Mouse (Mus musculus): ENCODE data around the gene Vgll4. TPM values are rescaled to one million over a fixed set of nuclear protein-coding genes. Genes with fewer than 3 reads are reported as not detected.

Vgll4 gene
- polyA plus RNA-seq, 1 experiment from 2014 or later = 84.9 TPM

DNA sequence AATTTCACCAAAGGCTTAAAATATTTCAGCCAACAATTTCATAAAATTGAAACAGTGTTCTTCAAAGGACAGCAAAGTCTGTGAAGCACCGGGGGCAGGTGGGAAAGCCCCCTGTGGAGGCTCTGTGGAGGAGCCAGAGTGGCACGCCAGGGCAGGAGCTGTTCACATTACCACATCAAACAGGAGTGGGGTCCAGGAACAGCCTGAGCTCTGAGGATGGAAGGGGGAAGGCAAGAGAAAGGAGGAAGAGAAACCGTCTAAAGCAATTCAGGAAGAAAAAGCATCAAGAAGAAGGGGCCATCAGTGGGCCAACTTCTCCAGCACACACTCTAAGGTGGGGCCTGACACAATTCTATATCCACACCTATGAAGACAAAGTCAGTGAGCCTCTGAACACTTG lies 36.3 kb upstream of the Vgll4 start:
- ATAC-seq (ENCODE audit: insufficient number of reproducible peaks, insufficient read depth, low FRiP score, low read depth) = no peak
- Histone ChIP-seq H3K36me3 (ENCODE audit: control insufficient read depth, insufficient read depth, low read length) (peaks cover 6% of the 10 kb centered on the region; the same call in 1 of the 2 replicates), H3K4me3 (ENCODE audit: low read depth, low read length) (no peak overlapping the region), H3K9ac (replicated peaks; ENCODE audit: low read depth, low read length) (no peak overlapping the region), H3K27me3 (ENCODE audit: control insufficient read depth, insufficient read depth, low read length) (no peaks in the 10 kb centered on the region), H3K4me2 (replicated peaks; ENCODE audit: low read depth, low read length) (no peak overlapping the region), H3K4me1 (ENCODE audit: control insufficient read depth, insufficient read depth, low read length) (0 out of 2 replicates have a peak, but pooled peaks cover 3% of the 10 kb centered on the region), H3K27ac (ENCODE audit: low read length) (no peak overlapping the region), H3K9me3 (ENCODE audit: control insufficient read depth, low read depth, low read length) (no peaks in the 10 kb centered on the region)
- WGBS = 86% methylated on average over 3 of the region's 3 CpGs

DNA sequence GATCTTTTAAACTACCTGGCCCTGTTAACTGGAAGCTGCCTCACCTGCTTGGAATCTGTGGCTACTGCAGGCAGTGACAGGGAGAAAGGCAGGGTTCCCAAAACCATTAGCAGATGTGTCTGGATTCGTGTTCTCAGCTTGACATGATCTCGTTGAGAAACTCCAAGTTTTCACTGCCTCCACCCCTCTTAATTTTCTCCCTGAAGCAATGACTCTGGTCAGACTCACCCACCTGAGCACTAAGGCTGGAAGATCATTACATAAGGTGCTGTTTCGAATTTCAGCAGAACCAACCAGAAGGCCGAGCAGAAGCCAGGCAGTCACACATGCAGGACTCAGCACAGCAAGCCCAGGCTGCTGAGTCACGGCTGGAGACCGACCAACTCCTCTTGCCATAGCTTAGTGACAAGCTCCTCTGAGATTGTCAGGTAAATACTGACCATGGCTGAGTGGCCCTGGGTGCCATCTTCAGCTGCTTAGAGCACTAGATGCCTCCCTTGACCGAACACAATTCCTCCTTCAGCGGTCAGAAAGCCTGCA lies 35.6 kb upstream of the Vgll4 start:
- WGBS = 89% methylated on average over 8 of the region's 8 CpGs
- Histone ChIP-seq H3K4me2 (replicated peaks; ENCODE audit: low read depth, low read length) (no peak overlapping the region), H3K36me3 (ENCODE audit: control insufficient read depth, insufficient read depth, low read length) (peaks cover 6% of the 10 kb centered on the region; the same call in 1 of the 2 replicates), H3K27ac (ENCODE audit: low read length) (no peak overlapping the region), H3K27me3 (ENCODE audit: control insufficient read depth, insufficient read depth, low read length) (no peaks in the 10 kb centered on the region), H3K9ac (replicated peaks; ENCODE audit: low read depth, low read length) (no peak overlapping the region), H3K9me3 (ENCODE audit: control insufficient read depth, low read depth, low read length) (no peaks in the 10 kb centered on the region), H3K4me1 (ENCODE audit: control insufficient read depth, insufficient read depth, low read length) (0 out of 2 replicates have a peak, but pooled peaks cover 3% of the 10 kb centered on the region), H3K4me3 (ENCODE audit: low read depth, low read length) (no peak overlapping the region)
- ATAC-seq (ENCODE audit: insufficient number of reproducible peaks, insufficient read depth, low FRiP score, low read depth) = no peak

DNA sequence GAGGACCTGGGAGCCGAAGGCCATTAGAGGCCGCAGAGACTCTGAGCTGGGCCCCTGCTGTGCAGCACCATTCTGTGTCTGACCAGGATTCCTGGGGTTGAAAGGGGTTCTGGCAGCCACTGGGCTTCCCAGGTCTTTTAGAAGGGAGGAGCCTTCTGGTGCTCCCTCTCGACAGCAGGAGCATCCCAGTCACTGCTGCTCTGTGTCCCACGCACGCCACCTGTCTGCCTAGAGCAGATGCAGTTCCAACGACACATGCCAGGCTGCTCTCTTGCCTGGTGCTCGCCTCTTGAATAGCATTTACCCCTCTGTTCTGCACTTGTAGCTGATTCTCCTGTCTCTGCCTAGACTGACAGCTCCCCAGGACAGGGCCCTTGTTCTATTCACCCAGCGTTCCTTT lies 34.8 kb upstream of the Vgll4 start:
- H3K4me2 ChIP-seq (replicated peaks; ENCODE audit: low read depth, low read length) = no peak overlapping the region
- 86% methylated on average over 8 of the region's 8 CpGs for WGBS

GRCm38 (mm10) chr6:114998374-114999031 lies 28.7 kb upstream of the Vgll4 start:
- H3K4me2 ChIP-seq (replicated peaks; ENCODE audit: low read depth, low read length) = no peak overlapping the region
- H3K27me3 ChIP-seq (ENCODE audit: control insufficient read depth, insufficient read depth, low read length) = no peaks in the 10 kb centered on the region
- H3K36me3 ChIP-seq (ENCODE audit: control insufficient read depth, insufficient read depth, low read length) = 0 out of 2 replicates have a peak, but pooled peaks cover 3% of the 10 kb centered on the region
- H3K4me1 ChIP-seq (ENCODE audit: control insufficient read depth, insufficient read depth, low read length) = no peaks in the 10 kb centered on the region
- H3K9ac ChIP-seq (replicated peaks; ENCODE audit: low read depth, low read length) = no peak overlapping the region
- 68% methylated on average over 16 of the region's 16 CpGs for WGBS
- H3K4me3 ChIP-seq (ENCODE audit: low read depth, low read length) = no peak overlapping the region
- no peaks in the 10 kb centered on the region for H3K9me3 ChIP-seq (ENCODE audit: control insufficient read depth, low read depth, low read length)
- no peak overlapping the region for H3K27ac ChIP-seq (ENCODE audit: low read length)
- peak; percentile 65; the same call in 1 of the 2 replicates for ATAC-seq (ENCODE audit: insufficient number of reproducible peaks, insufficient read depth, low FRiP score, low read depth)

More for the DNA sequence above, 34.8 kb upstream of the Vgll4 start:
- Histone ChIP-seq H3K36me3 (ENCODE audit: control insufficient read depth, insufficient read depth, low read length) (peaks cover 6% of the 10 kb centered on the region; the same call in 1 of the 2 replicates), H3K4me3 (ENCODE audit: low read depth, low read length) (no peak overlapping the region), H3K9me3 (ENCODE audit: control insufficient read depth, low read depth, low read length) (no peaks in the 10 kb centered on the region), H3K27me3 (ENCODE audit: control insufficient read depth, insufficient read depth, low read length) (no peaks in the 10 kb centered on the region), H3K4me1 (ENCODE audit: control insufficient read depth, insufficient read depth, low read length) (0 out of 2 replicates have a peak, but pooled peaks cover 3% of the 10 kb centered on the region), H3K9ac (replicated peaks; ENCODE audit: low read depth, low read length) (no peak overlapping the region), H3K27ac (ENCODE audit: low read length) (no peak overlapping the region)
- no peak for ATAC-seq (ENCODE audit: insufficient number of reproducible peaks, insufficient read depth, low FRiP score, low read depth)

- H3K27ac ChIP-seq (ENCODE audit: low read length) = no peak overlapping the region
- no peak overlapping the region for H3K9ac ChIP-seq (replicated peaks; ENCODE audit: low read depth, low read length)
Measured at GRCm38 (mm10) chr6:114997471-114997870, 27.7 kb upstream of the Vgll4 start.

GRCm38 (mm10) chr6:114996910-114997309 lies 27.1 kb upstream of the Vgll4 start:
- H3K4me3 ChIP-seq (ENCODE audit: low read depth, low read length) = no peak overlapping the region
- H3K27me3 ChIP-seq (ENCODE audit: control insufficient read depth, insufficient read depth, low read length) = no peaks in the 10 kb centered on the region
- H3K4me1 ChIP-seq (ENCODE audit: control insufficient read depth, insufficient read depth, low read length) = no peaks in the 10 kb centered on the region
- no peaks in the 10 kb centered on the region for H3K36me3 ChIP-seq (ENCODE audit: control insufficient read depth, insufficient read depth, low read length)
- no peak overlapping the region for H3K4me2 ChIP-seq (replicated peaks; ENCODE audit: low read depth, low read length)
- ATAC-seq (ENCODE audit: insufficient number of reproducible peaks, insufficient read depth, low FRiP score, low read depth) = no peak
- 79% methylated on average over 5 of the region's 5 CpGs for WGBS
- no peaks in the 10 kb centered on the region for H3K9me3 ChIP-seq (ENCODE audit: control insufficient read depth, low read depth, low read length)
- no peak overlapping the region for H3K27ac ChIP-seq (ENCODE audit: low read length)
- no peak overlapping the region for H3K9ac ChIP-seq (replicated peaks; ENCODE audit: low read depth, low read length)

More at GRCm38 (mm10) chr6:114997471-114997870, 27.7 kb upstream of the Vgll4 start:
- H3K9me3 ChIP-seq (ENCODE audit: control insufficient read depth, low read depth, low read length) = no peaks in the 10 kb centered on the region
- no peaks in the 10 kb centered on the region for H3K4me1 ChIP-seq (ENCODE audit: control insufficient read depth, insufficient read depth, low read length)
- H3K4me3 ChIP-seq (ENCODE audit: low read depth, low read length) = no peak overlapping the region
- no peak overlapping the region for H3K4me2 ChIP-seq (replicated peaks; ENCODE audit: low read depth, low read length)
- 62% methylated on average over 5 of the region's 5 CpGs for WGBS
- H3K36me3 ChIP-seq (ENCODE audit: control insufficient read depth, insufficient read depth, low read length) = 0 out of 2 replicates have a peak, but pooled peaks cover 3% of the 10 kb centered on the region
- no peaks in the 10 kb centered on the region for H3K27me3 ChIP-seq (ENCODE audit: control insufficient read depth, insufficient read depth, low read length)
- no peak for ATAC-seq (ENCODE audit: insufficient number of reproducible peaks, insufficient read depth, low FRiP score, low read depth)

DNA sequence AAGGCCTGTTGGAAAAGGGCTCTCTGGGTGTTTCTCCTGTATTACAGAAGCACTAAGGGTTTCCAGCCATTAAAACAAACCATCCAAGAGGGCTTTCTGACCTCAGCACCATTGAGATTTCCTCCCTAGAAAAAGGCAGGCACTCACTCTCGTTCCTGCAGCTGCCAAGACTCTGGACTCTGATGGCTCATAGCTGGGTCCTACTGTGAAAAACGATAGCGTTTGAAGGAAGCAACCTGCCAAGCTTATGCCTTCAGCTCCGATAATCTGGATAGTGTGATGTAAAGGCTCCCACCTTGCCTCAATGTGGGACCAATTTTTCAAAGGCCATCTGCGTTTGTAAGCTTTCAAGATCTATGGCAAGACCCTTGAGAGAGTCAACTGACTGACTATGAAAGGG lies 24.3 kb upstream of the Vgll4 start:
- no peaks in the 10 kb centered on the region for H3K36me3 ChIP-seq (ENCODE audit: control insufficient read depth, insufficient read depth, low read length)
- no peaks in the 10 kb centered on the region for H3K9me3 ChIP-seq (ENCODE audit: control insufficient read depth, low read depth, low read length)
- WGBS = 78% methylated on average over 5 of the region's 5 CpGs
- H3K4me2 ChIP-seq (replicated peaks; ENCODE audit: low read depth, low read length) = no peak overlapping the region
- ATAC-seq (ENCODE audit: insufficient number of reproducible peaks, insufficient read depth, low FRiP score, low read depth) = no peak
- no peaks in the 10 kb centered on the region for H3K27me3 ChIP-seq (ENCODE audit: control insufficient read depth, insufficient read depth, low read length)
- no peak overlapping the region for H3K27ac ChIP-seq (ENCODE audit: low read length)
- H3K9ac ChIP-seq (replicated peaks; ENCODE audit: low read depth, low read length) = no peak overlapping the region
- no peaks in the 10 kb centered on the region for H3K4me1 ChIP-seq (ENCODE audit: control insufficient read depth, insufficient read depth, low read length)
- no peak overlapping the region for H3K4me3 ChIP-seq (ENCODE audit: low read depth, low read length)

- Histone ChIP-seq H3K4me1 (ENCODE audit: control insufficient read depth, insufficient read depth, low read length) (no peaks in the 10 kb centered on the region), H3K4me2 (replicated peaks; ENCODE audit: low read depth, low read length) (no peak overlapping the region), H3K27ac (ENCODE audit: low read length) (no peak overlapping the region)
Measured at GRCm38 (mm10) chr6:114993659-114994058, 23.9 kb upstream of the Vgll4 start.

More at GRCm38 (mm10) chr6:114993659-114994058, 23.9 kb upstream of the Vgll4 start:
- Histone ChIP-seq H3K9ac (replicated peaks; ENCODE audit: low read depth, low read length) (no peak overlapping the region), H3K27me3 (ENCODE audit: control insufficient read depth, insufficient read depth, low read length) (no peaks in the 10 kb centered on the region), H3K36me3 (ENCODE audit: control insufficient read depth, insufficient read depth, low read length) (no peaks in the 10 kb centered on the region), H3K9me3 (ENCODE audit: control insufficient read depth, low read depth, low read length) (no peaks in the 10 kb centered on the region), H3K4me3 (ENCODE audit: low read depth, low read length) (no peak overlapping the region)
- 65% methylated on average over 8 of the region's 8 CpGs for WGBS
- no peak for ATAC-seq (ENCODE audit: insufficient number of reproducible peaks, insufficient read depth, low FRiP score, low read depth)
